Mouse (Mus musculus): ENCODE results near the gene Efnb2. TPM values are rescaled to one million over a fixed set of nuclear protein-coding genes. Genes with fewer than 3 reads are reported as not detected.

Efnb2 gene
- total and polyA plus RNA-seq, 3 experiments, result 0.12 to 0.19 TPM; not detected in 1

GRCm38 (mm10) chr8:8577770-8578303, 83.2 kb downstream of the Efnb2 start:
- TF ChIP-seq ZNF384 (IDR thresholded peaks at IDR 0.05; ENCODE audit: low read depth, low read length), result no peak
- TF ChIP-seq NELFE (IDR thresholded peaks at IDR 0.05; ENCODE audit: low read depth, low read length), result no peak
- no peak for TF ChIP-seq EP300 (IDR thresholded peaks at IDR 0.05; ENCODE audit: low read depth in 1 of 2, low read length in 2 of 2)
- Histone ChIP-seq H3K4me3 (ENCODE audit: control insufficient read depth in 1 of 2, insufficient read depth in 1 of 2, low read depth in 2 of 2, low read length in 2 of 2) (no peak overlapping the region), H3K36me3 (ENCODE audit: control insufficient read depth in 1 of 2, insufficient read depth in 2 of 2, low read length in 2 of 2) (no peaks in the 10 kb centered on the region), H3K9ac (ENCODE audit: control insufficient read depth, low read depth, low read length, poor library complexity, severe bottlenecking) (no peak overlapping the region), H3K9me3 (replicated peaks; ENCODE audit: insufficient read depth, low read length) (no peaks in the 10 kb centered on the region), H3K79me2 (ENCODE audit: control insufficient read depth, insufficient read depth, low read length, poor library complexity) (no peaks in the 10 kb centered on the region), H3K4me1 (ENCODE audit: control insufficient read depth in 1 of 2, insufficient read depth in 2 of 2, low read length in 2 of 2) (no peaks in the 10 kb centered on the region), H3K27me3 (ENCODE audit: control insufficient read depth in 1 of 2, insufficient read depth in 2 of 2, low read length in 2 of 2) (no peaks in the 10 kb centered on the region), H3K27ac (ENCODE audit: control insufficient read depth, low read depth, low read length) (no peak overlapping the region)
- DNase-seq (ENCODE audit: low read depth, low spot score), result no peak

- no peak for DNase-seq (ENCODE audit: low read depth, low spot score)
Measured at GRCm38 (mm10) chr8:8576833-8577232, 84.2 kb downstream of the Efnb2 start.

DNA sequence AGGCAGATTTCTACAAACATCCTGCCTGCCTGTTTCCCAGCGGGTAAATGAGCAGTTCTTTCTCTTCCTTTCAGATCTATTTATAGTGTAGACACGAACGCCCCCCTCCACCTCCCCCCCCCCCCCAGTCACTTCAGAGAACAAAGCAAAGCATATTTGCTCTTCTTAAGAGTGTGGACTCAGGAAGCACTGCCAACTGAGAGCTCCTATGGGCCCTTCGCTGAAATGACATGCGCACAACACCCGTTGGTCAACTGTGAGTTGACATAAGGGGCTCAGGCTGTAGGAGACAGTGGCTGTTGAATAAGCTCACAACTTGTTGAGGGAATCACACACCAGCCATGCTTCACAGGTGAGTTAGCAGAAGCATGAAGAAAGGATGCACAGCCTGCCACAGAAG, 84.8 kb downstream of the Efnb2 start:
- no peak for DNase-seq (ENCODE audit: low read depth, low spot score)
- H3K36me3 ChIP-seq (ENCODE audit: control insufficient read depth in 1 of 2, insufficient read depth in 2 of 2, low read length in 2 of 2), result no peaks in the 10 kb centered on the region
- TF ChIP-seq MYC (IDR thresholded peaks at IDR 0.05; ENCODE audit: low read depth, low read length) (no peak), RAD21 (IDR thresholded peaks at IDR 0.05; ENCODE audit: low read depth, low read length) (no peak), HCFC1 (IDR thresholded peaks at IDR 0.05; ENCODE audit: low read depth, low read length) (no peak), NRF1 (IDR thresholded peaks at IDR 0.05; ENCODE audit: insufficient read depth, low read depth, low read length, poor library complexity, severe bottlenecking) (no peak), CHD2 (IDR thresholded peaks at IDR 0.05; ENCODE audit: low read length) (no peak), POLR2AphosphoS2 (IDR thresholded peaks at IDR 0.05; ENCODE audit: low read length) (no peak), USF1 (IDR thresholded peaks at IDR 0.05; ENCODE audit: low read depth, low read length) (no peak), MEF2A (IDR thresholded peaks at IDR 0.05; ENCODE audit: extremely low read depth, insufficient replicate concordance, low read depth, low read length, poor library complexity, severe bottlenecking) (no peak), ZC3H11A (IDR thresholded peaks at IDR 0.05; ENCODE audit: low read depth, low read length) (no peak), ETS1 (IDR thresholded peaks at IDR 0.05; ENCODE audit: low read depth, low read length) (no peak)
- no peak overlapping the region for H3K27ac ChIP-seq (ENCODE audit: control insufficient read depth, low read depth, low read length)
- H3K79me2 ChIP-seq (ENCODE audit: control insufficient read depth, insufficient read depth, low read length, poor library complexity), result no peaks in the 10 kb centered on the region
- no peak overlapping the region for H3K4me3 ChIP-seq (ENCODE audit: control insufficient read depth in 1 of 2, insufficient read depth in 1 of 2, low read depth in 2 of 2, low read length in 2 of 2)
- H3K9ac ChIP-seq (ENCODE audit: control insufficient read depth, low read depth, low read length, poor library complexity, severe bottlenecking), result no peak overlapping the region
- no peaks in the 10 kb centered on the region for H3K27me3 ChIP-seq (ENCODE audit: control insufficient read depth in 1 of 2, insufficient read depth in 2 of 2, low read length in 2 of 2)
- H3K9me3 ChIP-seq (replicated peaks; ENCODE audit: insufficient read depth, low read length), result no peaks in the 10 kb centered on the region
- H3K4me1 ChIP-seq (ENCODE audit: control insufficient read depth in 1 of 2, insufficient read depth in 2 of 2, low read length in 2 of 2), result no peaks in the 10 kb centered on the region

More at GRCm38 (mm10) chr8:8576833-8577232, 84.2 kb downstream of the Efnb2 start:
- Histone ChIP-seq H3K36me3 (ENCODE audit: control insufficient read depth in 1 of 2, insufficient read depth in 2 of 2, low read length in 2 of 2) (no peaks in the 10 kb centered on the region), H3K9me3 (replicated peaks; ENCODE audit: insufficient read depth, low read length) (no peaks in the 10 kb centered on the region), H3K27ac (ENCODE audit: control insufficient read depth, low read depth, low read length) (no peak overlapping the region), H3K27me3 (ENCODE audit: control insufficient read depth in 1 of 2, insufficient read depth in 2 of 2, low read length in 2 of 2) (no peaks in the 10 kb centered on the region), H3K4me3 (ENCODE audit: control insufficient read depth in 1 of 2, insufficient read depth in 1 of 2, low read depth in 2 of 2, low read length in 2 of 2) (no peak overlapping the region), H3K9ac (ENCODE audit: control insufficient read depth, low read depth, low read length, poor library complexity, severe bottlenecking) (no peak overlapping the region), H3K79me2 (ENCODE audit: control insufficient read depth, insufficient read depth, low read length, poor library complexity) (no peaks in the 10 kb centered on the region), H3K4me1 (ENCODE audit: control insufficient read depth in 1 of 2, insufficient read depth in 2 of 2, low read length in 2 of 2) (no peaks in the 10 kb centered on the region)
- no peak for TF ChIP-seq USF1 (IDR thresholded peaks at IDR 0.05; ENCODE audit: low read depth, low read length)
- TF ChIP-seq TBP (IDR thresholded peaks at IDR 0.05; ENCODE audit: low read depth, low read length), result no peak
- no peak for TF ChIP-seq MEF2A (IDR thresholded peaks at IDR 0.05; ENCODE audit: extremely low read depth, insufficient replicate concordance, low read depth, low read length, poor library complexity, severe bottlenecking)
- TF ChIP-seq ETS1 (IDR thresholded peaks at IDR 0.05; ENCODE audit: low read depth, low read length), result no peak
- TF ChIP-seq CTCF (IDR thresholded peaks at IDR 0.05 in 2 of 3, conservative IDR thresholded peaks at IDR 0.05 in 1 of 3; ENCODE audit: control insufficient read depth in 1 of 3, insufficient read depth in 1 of 3, low read depth in 2 of 3, low read length in 3 of 3, poor library complexity in 1 of 3, severe bottlenecking in 1 of 3), result no peak
- TF ChIP-seq JUND (IDR thresholded peaks at IDR 0.05; ENCODE audit: low read depth, low read length), result no peak
- no peak for TF ChIP-seq SMC3 (IDR thresholded peaks at IDR 0.05; ENCODE audit: low read depth, low read length)
- no peak for TF ChIP-seq MXI1 (IDR thresholded peaks at IDR 0.05; ENCODE audit: low read depth, low read length)
- no peak for TF ChIP-seq ZNF384 (IDR thresholded peaks at IDR 0.05; ENCODE audit: low read depth, low read length)
- TF ChIP-seq RCOR1 (IDR thresholded peaks at IDR 0.05; ENCODE audit: low read depth, low read length), result no peak
- TF ChIP-seq RAD21 (IDR thresholded peaks at IDR 0.05; ENCODE audit: low read depth, low read length), result no peak
- TF ChIP-seq EP300 (IDR thresholded peaks at IDR 0.05; ENCODE audit: low read depth in 1 of 2, low read length in 2 of 2), result no peak
- no peak for TF ChIP-seq NRF1 (IDR thresholded peaks at IDR 0.05; ENCODE audit: insufficient read depth, low read depth, low read length, poor library complexity, severe bottlenecking)
- TF ChIP-seq MAZ (IDR thresholded peaks at IDR 0.05; ENCODE audit: low read depth, low read length), result no peak
- TF ChIP-seq USF2 (IDR thresholded peaks at IDR 0.05; ENCODE audit: borderline replicate concordance in 1 of 2, insufficient read depth in 1 of 2, low read depth in 1 of 2, low read length in 2 of 2), result no peak

All from MEL (cell line).